Mouse (Mus musculus): Measurements from ENCODE around the gene Rab13. TPM values are rescaled to one million over a fixed set of nuclear protein-coding genes. Genes with fewer than 3 reads are reported as not detected.

Gene Rab13
- polyA plus RNA-seq, 1 experiment = 28.1 TPM

- Histone ChIP-seq H3K4me3 (no peak overlapping the region), H3K36me3 (ENCODE audit: control insufficient read depth, insufficient read depth) (peaks cover 32% of the 10 kb centered on the region), H3K27me3 (ENCODE audit: control insufficient read depth, insufficient read depth, insufficient read length) (no peaks in the 10 kb centered on the region), H3K79me2 (ENCODE audit: control insufficient read depth, insufficient read depth) (peaks cover 37% of the 10 kb centered on the region), H3K4me2 (ENCODE audit: low read depth) (no peak overlapping the region), H3ac (ENCODE audit: control insufficient read depth, insufficient read length) (no peak overlapping the region)
- TF ChIP-seq E2F4 (IDR thresholded peaks at IDR 0.05; ENCODE audit: insufficient read depth) (no peak), MAX (IDR thresholded peaks at IDR 0.05; ENCODE audit: low read depth) (no peak), USF1 (IDR thresholded peaks at IDR 0.05; ENCODE audit: low read depth) (no peak), MYOG (IDR thresholded peaks at IDR 0.05; ENCODE audit: control insufficient read depth in 1 of 3, insufficient read depth in 1 of 3, insufficient read length in 2 of 3, low read depth in 2 of 3) (no peak), SRF (IDR thresholded peaks at IDR 0.05; ENCODE audit: control insufficient read depth, insufficient read length, low read depth) (no peak), REST (IDR thresholded peaks at IDR 0.05; ENCODE audit: insufficient read depth, insufficient read length) (no peak), MYOD1 (IDR thresholded peaks at IDR 0.05; ENCODE audit: control insufficient read depth in 1 of 3, insufficient read length in 2 of 3, low read depth in 2 of 3) (no peak), POLR2AphosphoS2 (IDR thresholded peaks at IDR 0.05; ENCODE audit: insufficient read length, low read depth) (no peak), TCF3 (IDR thresholded peaks at IDR 0.05; ENCODE audit: insufficient read length, low read depth) (no peak), POLR2A (IDR thresholded peaks at IDR 0.05; ENCODE audit: insufficient read length, low read depth) (no peak), CEBPB (IDR thresholded peaks at IDR 0.05; ENCODE audit: insufficient read depth, poor library complexity, severe bottlenecking) (no peak), TCF12 (IDR thresholded peaks at IDR 0.05; ENCODE audit: insufficient read depth, poor library complexity, severe bottlenecking) (no peak)
Measured at GRCm38 (mm10) chr3:90258521-90258920, 45.0 kb downstream of the Rab13 start.

- Histone ChIP-seq H3K79me2 (ENCODE audit: control insufficient read depth, insufficient read depth) (peaks cover 1% of the 10 kb centered on the region), H3ac (ENCODE audit: control insufficient read depth, insufficient read length) (no peak overlapping the region), H3K4me3 (no peak overlapping the region), H3K36me3 (ENCODE audit: control insufficient read depth, insufficient read depth) (peaks cover 26% of the 10 kb centered on the region), H3K27me3 (ENCODE audit: control insufficient read depth, insufficient read depth, insufficient read length) (no peaks in the 10 kb centered on the region), H3K4me2 (ENCODE audit: low read depth) (no peak overlapping the region)
- TF ChIP-seq MAX (IDR thresholded peaks at IDR 0.05; ENCODE audit: low read depth) (no peak), CEBPB (IDR thresholded peaks at IDR 0.05; ENCODE audit: insufficient read depth, poor library complexity, severe bottlenecking) (no peak)
Measured at GRCm38 (mm10) chr3:90263121-90263771, 49.8 kb downstream of the Rab13 start.

GRCm38 (mm10) chr3:90264687-90265033 lies 51.2 kb downstream of the Rab13 start:
- TF ChIP-seq POLR2AphosphoS2 (IDR thresholded peaks at IDR 0.05; ENCODE audit: insufficient read length, low read depth) = no peak
- no peak for TF ChIP-seq POLR2A (IDR thresholded peaks at IDR 0.05; ENCODE audit: insufficient read length, low read depth)
- no peak for TF ChIP-seq E2F4 (IDR thresholded peaks at IDR 0.05; ENCODE audit: insufficient read depth)
- TF ChIP-seq MAX (IDR thresholded peaks at IDR 0.05; ENCODE audit: low read depth) = no peak
- TF ChIP-seq MYOG (IDR thresholded peaks at IDR 0.05; ENCODE audit: control insufficient read depth in 1 of 3, insufficient read depth in 1 of 3, insufficient read length in 2 of 3, low read depth in 2 of 3) = no peak
- no peak for TF ChIP-seq TCF12 (IDR thresholded peaks at IDR 0.05; ENCODE audit: insufficient read depth, poor library complexity, severe bottlenecking)
- no peak for TF ChIP-seq USF1 (IDR thresholded peaks at IDR 0.05; ENCODE audit: low read depth)
- TF ChIP-seq REST (IDR thresholded peaks at IDR 0.05; ENCODE audit: insufficient read depth, insufficient read length) = no peak
- no peak for TF ChIP-seq SRF (IDR thresholded peaks at IDR 0.05; ENCODE audit: control insufficient read depth, insufficient read length, low read depth)
- TF ChIP-seq MYOD1 (IDR thresholded peaks at IDR 0.05; ENCODE audit: control insufficient read depth in 1 of 3, insufficient read length in 2 of 3, low read depth in 2 of 3) = no peak
- no peak for TF ChIP-seq TCF3 (IDR thresholded peaks at IDR 0.05; ENCODE audit: insufficient read length, low read depth)
- no peak for TF ChIP-seq CEBPB (IDR thresholded peaks at IDR 0.05; ENCODE audit: insufficient read depth, poor library complexity, severe bottlenecking)

GRCm38 (mm10) chr3:90265034-90265931 lies 51.8 kb downstream of the Rab13 start, which contains the start of gene Dennd4b:
Dennd4b (plus strand) TSS chr3:90265185.
- TF ChIP-seq MYOD1 (IDR thresholded peaks at IDR 0.05; ENCODE audit: control insufficient read depth in 1 of 3, insufficient read length in 2 of 3, low read depth in 2 of 3) (peak in 2 of 3 experiments; percentile 43 to 53), CEBPB (IDR thresholded peaks at IDR 0.05; ENCODE audit: insufficient read depth, poor library complexity, severe bottlenecking) (no peak), POLR2A (IDR thresholded peaks at IDR 0.05; ENCODE audit: insufficient read length, low read depth) (peak; percentile 74), E2F4 (IDR thresholded peaks at IDR 0.05; ENCODE audit: insufficient read depth) (no peak), TCF3 (IDR thresholded peaks at IDR 0.05; ENCODE audit: insufficient read length, low read depth) (no peak), MYOG (IDR thresholded peaks at IDR 0.05; ENCODE audit: control insufficient read depth in 1 of 3, insufficient read depth in 1 of 3, insufficient read length in 2 of 3, low read depth in 2 of 3) (peak in 1 of 3 experiments; percentile 54), SRF (IDR thresholded peaks at IDR 0.05; ENCODE audit: control insufficient read depth, insufficient read length, low read depth) (no peak), TCF12 (IDR thresholded peaks at IDR 0.05; ENCODE audit: insufficient read depth, poor library complexity, severe bottlenecking) (no peak), USF1 (IDR thresholded peaks at IDR 0.05; ENCODE audit: low read depth) (no peak), POLR2AphosphoS2 (IDR thresholded peaks at IDR 0.05; ENCODE audit: insufficient read length, low read depth) (no peak), MAX (IDR thresholded peaks at IDR 0.05; ENCODE audit: low read depth) (no peak), REST (IDR thresholded peaks at IDR 0.05; ENCODE audit: insufficient read depth, insufficient read length) (no peak)
- H3K4me3 ChIP-seq = peak within 1 kb of the TSS; percentile 55
- H3K4me2 ChIP-seq (ENCODE audit: low read depth) = peak within 1 kb of the TSS; percentile 89
- H3ac ChIP-seq (ENCODE audit: control insufficient read depth, insufficient read length) = peak within 1 kb of the TSS; percentile 82
- H3K79me2 ChIP-seq (ENCODE audit: control insufficient read depth, insufficient read depth) = no peaks in the 10 kb centered on the region
- H3K27me3 ChIP-seq (ENCODE audit: control insufficient read depth, insufficient read depth, insufficient read length) = no peaks in the 10 kb centered on the region
- H3K36me3 ChIP-seq (ENCODE audit: control insufficient read depth, insufficient read depth) = peaks cover 10% of the 10 kb centered on the region

More at GRCm38 (mm10) chr3:90264687-90265033, 51.2 kb downstream of the Rab13 start:
- H3K36me3 ChIP-seq (ENCODE audit: control insufficient read depth, insufficient read depth) = peaks cover 16% of the 10 kb centered on the region
- peak overlapping the region; percentile 53 for H3K4me2 ChIP-seq (ENCODE audit: low read depth)
- H3ac ChIP-seq (ENCODE audit: control insufficient read depth, insufficient read length) = peak overlapping the region; percentile 82
- peak overlapping the region; percentile 55 for H3K4me3 ChIP-seq
- no peaks in the 10 kb centered on the region for H3K27me3 ChIP-seq (ENCODE audit: control insufficient read depth, insufficient read depth, insufficient read length)
- no peaks in the 10 kb centered on the region for H3K79me2 ChIP-seq (ENCODE audit: control insufficient read depth, insufficient read depth)

Measured in myocyte (in vitro differentiated cells).